Mouse (Mus musculus): ENCODE measurements around the gene Map4k2.

The Map4k2 gene

GRCm38 (mm10) chr19:6400096-6401086, 59.5 kb downstream of the Map4k2 start:
- DNase-seq (ENCODE audit: low spot score in 2 of 2): peak; percentile 65 to 66

- DNase-seq (ENCODE audit: low spot score in 2 of 2): peak; percentile 80 to 92
Measured at GRCm38 (mm10) chr19:6401131-6401815, 60.3 kb downstream of the Map4k2 start.

DNA sequence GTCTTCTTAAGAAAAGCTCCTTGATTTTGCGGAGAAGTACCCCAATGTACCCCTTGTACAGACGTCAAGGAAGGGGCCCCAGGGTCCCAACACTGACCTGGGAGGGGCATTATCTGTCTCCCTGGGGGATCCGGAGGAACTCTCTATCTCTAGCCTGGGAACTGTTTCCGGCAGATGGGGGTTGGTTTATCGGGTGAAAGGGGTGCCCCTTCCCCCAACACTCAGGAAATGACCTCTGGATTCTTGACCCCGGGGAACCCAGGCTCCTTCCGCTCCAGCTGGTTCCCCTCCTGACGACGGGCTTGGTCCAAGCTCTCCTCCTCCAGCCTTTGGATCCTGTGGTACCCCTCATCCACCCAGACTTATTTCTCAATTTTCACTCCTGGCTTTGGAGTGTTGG, 61.0 kb downstream of the Map4k2 start:
- no peak for DNase-seq (ENCODE audit: low spot score in 2 of 2)

DNA sequence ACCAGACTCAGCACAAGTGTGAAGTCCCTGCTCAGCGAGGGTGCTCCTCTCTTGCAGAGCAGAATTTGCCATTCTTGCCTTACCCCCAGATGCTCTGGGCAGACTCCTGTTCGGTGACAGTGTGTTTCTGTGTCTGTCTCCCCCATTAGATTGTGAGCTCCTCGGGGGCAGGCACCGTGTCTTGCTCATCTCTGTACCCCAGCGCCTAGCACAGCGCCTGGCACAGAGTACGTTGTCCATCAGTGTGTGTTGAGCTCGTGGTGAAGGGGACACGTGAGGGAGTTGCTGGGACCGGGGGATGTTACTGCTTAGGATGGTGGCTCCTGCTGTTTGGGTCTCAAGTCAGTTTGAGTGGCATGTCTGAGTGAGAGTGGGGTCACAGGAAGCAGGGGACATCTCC, 62.9 kb downstream of the Map4k2 start:
- no peak for DNase-seq (ENCODE audit: low spot score in 2 of 2)
